Mouse (Mus musculus): ENCODE results near the gene Gse1.
A peak's percentile ranks its signal among the peaks of the same experiment; 100 is the strongest.

The Gse1 gene

GRCm38 (mm10) chr8:120227891-120228591, at the start of gene Gse1:
Gene Gse1 (plus strand): TSS chr8:120228456.
- DNase-seq: peak; percentile 82 to 89

- peak; percentile 89 to 92 for DNase-seq
These were observed 49.2 kb upstream of the Gse1 start for GRCm38 (mm10) chr8:120179027-120179431.

GRCm38 (mm10) chr8:120180445-120180970, 47.7 kb upstream of the Gse1 start:
- DNase-seq: no peak

GRCm38 (mm10) chr8:120181274-120181673, 47.0 kb upstream of the Gse1 start:
- DNase-seq: no peak

GRCm38 (mm10) chr8:120181861-120182414, 46.3 kb upstream of the Gse1 start:
- no peak for DNase-seq

GRCm38 (mm10) chr8:120184366-120184765, 43.9 kb upstream of the Gse1 start:
- DNase-seq: peak; percentile 52 to 82

GRCm38 (mm10) chr8:120184850-120185792, 43.1 kb upstream of the Gse1 start:
- peak in 1 of 2 experiments; percentile 49 for DNase-seq

DNA sequence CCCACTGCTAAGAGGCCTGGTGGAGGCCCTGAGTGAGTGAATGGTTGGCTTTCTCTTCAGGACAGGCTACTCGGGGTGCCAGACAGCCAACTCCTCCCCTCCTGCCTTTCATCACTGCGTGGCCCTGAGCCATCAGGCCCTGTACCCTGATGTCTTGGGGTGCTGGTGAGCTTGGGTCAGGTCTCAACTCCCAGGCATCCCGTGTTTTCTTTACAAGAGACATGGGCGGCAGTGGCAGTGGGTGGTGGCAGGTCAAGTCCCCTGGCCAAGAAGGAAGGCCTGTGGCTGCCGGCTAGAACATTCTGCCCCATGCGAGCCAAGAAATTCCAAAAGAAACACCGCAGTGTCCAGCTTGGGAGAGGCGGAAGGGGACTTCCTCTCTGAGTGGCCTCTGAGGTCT, 41.8 kb upstream of the Gse1 start:
- DNase-seq: peak; percentile 48 to 71

DNA sequence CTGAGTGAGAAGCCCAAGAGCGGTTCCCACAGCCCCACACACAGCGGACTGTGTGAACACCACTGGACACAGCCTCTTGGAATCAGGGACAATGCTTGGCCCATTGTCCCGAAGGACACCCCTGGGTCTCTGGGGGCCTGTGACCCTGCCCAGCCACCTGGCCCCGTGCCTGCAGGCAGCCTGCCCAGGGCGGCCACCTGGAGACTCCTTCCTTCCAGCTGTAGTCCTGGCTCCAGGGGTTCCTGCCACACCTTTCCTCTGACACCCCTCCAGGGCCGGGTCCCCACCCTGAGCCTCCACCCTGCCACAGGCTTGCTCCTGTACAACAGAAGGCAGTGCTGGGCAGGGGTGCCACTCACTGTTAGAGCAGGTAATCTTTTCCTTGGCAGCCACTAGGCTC, 39.7 kb upstream of the Gse1 start:
- DNase-seq: peak in 1 of 2 experiments; percentile 67

- DNase-seq: peak in 1 of 2 experiments; percentile 51
These were observed 38.8 kb upstream of the Gse1 start for GRCm38 (mm10) chr8:120189440-120189839.

DNA sequence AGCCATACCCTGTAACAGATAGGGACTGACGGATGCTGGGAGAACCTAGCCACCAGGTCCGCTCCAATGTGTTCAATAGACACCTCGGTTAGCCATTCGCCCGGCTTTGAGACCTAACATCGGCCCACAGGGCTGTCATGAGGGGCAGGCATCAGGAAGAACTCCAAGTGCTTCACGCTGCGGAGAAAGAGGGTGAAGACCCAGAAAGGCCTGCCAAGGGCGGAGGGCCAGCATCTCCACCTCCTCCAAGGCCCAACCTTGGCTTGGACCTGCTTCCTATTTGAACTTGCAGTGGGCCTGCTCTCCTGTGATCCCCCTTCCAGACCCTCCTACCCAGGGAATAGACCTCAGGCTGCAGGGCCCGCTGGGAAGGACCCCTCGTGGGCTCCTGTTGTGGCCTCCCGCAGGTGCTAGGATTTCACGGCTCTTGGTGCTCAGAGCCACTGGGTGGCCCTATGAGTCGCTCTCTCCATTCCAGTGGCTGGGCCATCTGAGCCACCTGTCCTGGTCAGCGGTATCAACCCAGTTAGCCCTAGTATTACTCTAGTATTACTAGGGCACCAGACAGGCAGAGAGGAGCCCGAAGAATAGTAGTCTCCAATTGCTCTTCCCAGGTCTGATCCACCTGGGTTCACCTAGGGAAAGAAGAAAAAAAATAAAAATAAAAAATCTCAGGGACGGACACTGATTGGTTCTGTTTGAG, 38.0 kb upstream of the Gse1 start:
- no peak for DNase-seq

GRCm38 (mm10) chr8:120190810-120191413, 37.3 kb upstream of the Gse1 start:
- DNase-seq: peak; percentile 94 to 97

DNA sequence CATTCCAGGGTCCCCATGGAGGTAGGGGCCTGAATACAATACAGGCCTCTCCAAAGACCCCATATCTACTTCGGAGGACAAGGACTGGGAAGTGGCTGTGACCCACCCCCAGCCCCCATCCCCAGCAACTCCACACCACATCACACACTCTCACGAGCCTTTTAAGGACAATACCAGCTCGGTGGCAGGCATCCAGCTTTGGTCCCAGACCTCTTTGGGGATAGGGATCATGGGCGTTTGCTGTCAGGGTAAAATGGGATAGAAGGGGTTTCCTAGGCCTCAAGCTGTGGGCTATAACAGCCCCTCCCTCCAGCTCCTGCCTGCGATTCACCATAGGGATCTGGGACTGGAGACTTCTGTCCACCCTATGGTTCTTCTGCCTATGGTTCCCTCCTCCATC, 36.6 kb upstream of the Gse1 start:
- DNase-seq: no peak

- DNase-seq: no peak
These were observed 36.1 kb upstream of the Gse1 start for GRCm38 (mm10) chr8:120192118-120192517.

DNA sequence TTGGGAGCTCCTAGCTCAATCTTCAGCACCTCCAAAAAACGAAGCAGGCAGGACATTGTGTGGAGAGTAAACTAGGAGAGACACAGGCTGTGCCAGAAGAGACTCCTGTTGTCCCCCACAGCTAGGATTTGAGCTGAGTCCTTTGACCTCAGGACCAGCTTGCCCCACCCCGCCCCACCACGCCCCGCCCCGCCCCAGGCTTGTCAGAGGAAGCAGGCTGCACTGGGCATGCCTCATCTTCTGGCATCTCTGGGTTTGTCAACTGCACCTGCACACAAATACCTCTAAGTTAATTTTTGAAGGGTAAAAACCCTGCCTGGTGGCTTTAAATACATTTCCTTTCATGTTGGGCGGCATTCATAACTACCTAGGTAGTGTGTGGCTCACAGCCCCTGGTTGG, 26.9 kb upstream of the Gse1 start:
- no peak for DNase-seq

GRCm38 (mm10) chr8:120202546-120202945, 25.7 kb upstream of the Gse1 start:
- peak; percentile 63 to 87 for DNase-seq

- peak; percentile 73 to 87 for DNase-seq
These were observed 23.4 kb upstream of the Gse1 start for GRCm38 (mm10) chr8:120204736-120205360.

DNA sequence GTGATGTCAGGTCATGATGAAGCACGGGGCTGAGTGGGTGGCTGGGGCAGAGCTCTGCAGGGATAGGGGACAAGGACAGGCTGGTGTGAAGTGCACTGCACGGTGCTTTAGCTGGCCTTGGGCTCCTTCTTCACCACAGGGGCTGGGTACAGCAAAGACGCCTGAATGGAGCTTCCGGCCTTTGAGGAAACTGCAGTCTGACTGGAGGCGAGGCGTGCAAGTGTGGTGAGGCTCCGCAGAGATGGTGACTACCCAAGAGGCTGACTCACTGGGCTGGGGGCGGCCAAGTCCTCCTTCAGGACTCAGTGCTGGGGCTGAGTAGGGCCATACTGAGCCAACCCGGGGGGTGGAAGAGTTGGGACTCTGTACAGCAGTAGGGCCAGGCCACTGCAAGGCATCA, 22.3 kb upstream of the Gse1 start:
- DNase-seq: no peak

GRCm38 (mm10) chr8:120207364-120207763, 20.9 kb upstream of the Gse1 start:
- DNase-seq: no peak

- DNase-seq: peak in 1 of 2 experiments; percentile 65
These were observed 20.1 kb upstream of the Gse1 start for GRCm38 (mm10) chr8:120208113-120208512.

- no peak for DNase-seq
These were observed 16.9 kb upstream of the Gse1 start for GRCm38 (mm10) chr8:120211345-120211744.

- DNase-seq: no peak
These were observed 15.7 kb upstream of the Gse1 start for GRCm38 (mm10) chr8:120212596-120212995.

All from lung, postnatal 4 days (tissue).